Mouse (Mus musculus) cortical plate, adult 2 months (tissue): ENCODE data around the gene Cadm2.

ENCODE experiments used
- CTCF ChIP-seq: fragments of 200-500 bp; IDR thresholded peaks from 2 replicates; pipeline ENCODE4 v1.5.1; 2011; ENCODE audit warnings: mild to moderate bottlenecking, control low read depth, low read length; ENCODE audit not compliant: insufficient read depth; ENCODE audit errors: extremely low read depth
- POLR2A ChIP-seq: fragments of 200-500 bp; IDR thresholded peaks from 2 replicates; pipeline ENCODE4 v1.6.1; 2011; ENCODE audit warnings: mild to moderate bottlenecking, low read length, control low read depth; ENCODE audit not compliant: insufficient read depth; ENCODE audit errors: extremely low read depth

GRCm38 (mm10) chr16:67518311-67518710 is 102.4 kb downstream of the Cadm2 start:
- TF ChIP-seq CTCF (no peak), POLR2A (no peak)
